Mouse (Mus musculus): ENCODE measurements around the gene Rab29. TPM values are rescaled to one million over a fixed set of nuclear protein-coding genes. Genes with fewer than 3 reads are reported as not detected.
A peak's percentile ranks its signal among the peaks of the same experiment; 100 is the strongest.

The Rab29 gene
- polyA plus RNA-seq, 1 experiment from 2014 or later = 8.8 TPM

DNA sequence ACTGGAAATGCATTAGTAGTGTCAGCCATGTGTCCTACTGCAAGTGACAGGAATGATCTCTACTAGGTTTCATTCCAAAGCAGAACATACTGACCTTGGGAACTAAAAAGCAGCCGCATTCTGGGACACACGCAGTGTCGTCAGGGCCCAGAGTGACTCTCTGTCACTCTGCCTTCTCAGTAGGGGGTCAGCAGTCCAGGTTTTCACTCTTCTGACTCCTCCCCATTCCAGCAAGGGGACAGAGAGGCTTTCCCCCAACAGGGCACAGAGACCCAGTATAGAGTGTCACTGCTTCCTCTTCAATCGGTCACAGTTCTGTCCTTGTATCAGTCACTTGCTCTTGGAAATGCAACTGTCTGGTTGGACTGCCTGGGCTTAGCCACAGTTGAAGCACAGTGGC is 24.8 kb upstream of the Rab29 start:
- peaks cover 70% of the 10 kb centered on the region for H3K36me3 ChIP-seq (ENCODE audit: control insufficient read depth, insufficient read depth, low read length)
- no peak overlapping the region for H3K4me2 ChIP-seq (ENCODE audit: low read length)
- H3K27me3 ChIP-seq (ENCODE audit: control insufficient read depth, insufficient read depth, low read length) = no peaks in the 10 kb centered on the region
- H3K4me3 ChIP-seq (replicated peaks; ENCODE audit: low read depth, low read length) = no peak overlapping the region
- no peaks in the 10 kb centered on the region for H3K4me1 ChIP-seq (ENCODE audit: control insufficient read depth, insufficient read depth, low read length)
- DNase-seq (no peak), ATAC-seq (ENCODE audit: low FRiP score, low TSS enrichment) (no peak)
- H3K27ac ChIP-seq (replicated peaks; ENCODE audit: low read depth, low read length) = no peak overlapping the region
- H3K9ac ChIP-seq (replicated peaks; ENCODE audit: low read length) = no peak overlapping the region
- no peaks in the 10 kb centered on the region for H3K9me3 ChIP-seq (ENCODE audit: control insufficient read depth, low read length)
- 75% methylated on average over 4 of the region's 4 CpGs for WGBS

DNA sequence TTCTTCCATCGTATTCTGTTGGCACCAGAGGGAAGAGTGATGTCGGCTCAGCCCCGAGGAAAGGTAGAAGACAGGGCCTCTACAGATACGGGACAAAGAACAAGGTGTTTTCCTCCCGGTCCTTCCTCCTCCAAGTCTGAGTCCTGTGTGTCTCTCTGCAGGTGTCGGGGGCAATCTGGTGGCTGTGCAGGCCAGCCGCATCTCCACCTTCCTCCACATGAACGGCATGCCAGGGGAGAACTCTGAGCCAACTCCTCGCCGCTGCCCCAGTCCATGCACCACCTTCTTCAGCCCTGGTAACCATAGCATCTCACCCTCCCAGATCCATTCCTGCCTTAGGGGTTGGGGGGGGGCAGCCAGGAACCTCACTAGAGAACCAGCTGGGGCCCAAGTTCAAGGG is 23.3 kb upstream of the Rab29 start:
- Histone ChIP-seq H3K4me1 (ENCODE audit: control insufficient read depth, insufficient read depth, low read length) (no peaks in the 10 kb centered on the region), H3K36me3 (ENCODE audit: control insufficient read depth, insufficient read depth, low read length) (peaks cover 74% of the 10 kb centered on the region), H3K4me2 (ENCODE audit: low read length) (no peak overlapping the region), H3K4me3 (replicated peaks; ENCODE audit: low read depth, low read length) (no peak overlapping the region), H3K9ac (replicated peaks; ENCODE audit: low read length) (no peak overlapping the region), H3K27me3 (ENCODE audit: control insufficient read depth, insufficient read depth, low read length) (no peaks in the 10 kb centered on the region), H3K9me3 (ENCODE audit: control insufficient read depth, low read length) (no peaks in the 10 kb centered on the region), H3K27ac (replicated peaks; ENCODE audit: low read depth, low read length) (no peak overlapping the region)
- WGBS = 96% methylated on average over 10 of the region's 10 CpGs
- ATAC-seq (ENCODE audit: low FRiP score, low TSS enrichment) = no peak
- no peak for DNase-seq

DNA sequence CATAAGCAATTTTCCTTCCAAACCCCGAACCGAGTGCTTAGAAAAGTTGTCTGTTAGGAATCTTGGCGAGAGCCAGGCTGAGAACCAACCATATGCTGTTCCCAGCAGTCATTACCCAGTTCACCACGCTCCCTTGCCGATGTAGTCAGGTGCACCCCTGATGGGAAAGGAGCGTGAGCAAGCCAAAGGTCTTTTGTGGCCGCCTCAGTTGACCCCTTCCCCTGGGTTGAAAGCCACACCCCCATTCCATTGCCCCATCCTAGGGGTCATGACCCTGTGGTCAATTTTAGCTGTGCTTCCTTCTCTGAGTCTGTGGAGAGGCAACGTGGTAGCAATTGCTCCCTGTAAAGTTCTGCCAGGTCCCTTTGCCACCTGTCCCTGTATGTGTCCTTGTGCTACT is 22.1 kb upstream of the Rab29 start:
- WGBS = 64% methylated on average over 8 of the region's 8 CpGs
- H3K27ac ChIP-seq (replicated peaks; ENCODE audit: low read depth, low read length) = no peak overlapping the region
- no peak for DNase-seq
- H3K9ac ChIP-seq (replicated peaks; ENCODE audit: low read length) = no peak overlapping the region
- no peak overlapping the region for H3K4me3 ChIP-seq (replicated peaks; ENCODE audit: low read depth, low read length)
- no peaks in the 10 kb centered on the region for H3K27me3 ChIP-seq (ENCODE audit: control insufficient read depth, insufficient read depth, low read length)
- H3K4me2 ChIP-seq (ENCODE audit: low read length) = no peak overlapping the region
- H3K36me3 ChIP-seq (ENCODE audit: control insufficient read depth, insufficient read depth, low read length) = peaks cover 67% of the 10 kb centered on the region
- H3K9me3 ChIP-seq (ENCODE audit: control insufficient read depth, low read length) = no peaks in the 10 kb centered on the region
- H3K4me1 ChIP-seq (ENCODE audit: control insufficient read depth, insufficient read depth, low read length) = no peaks in the 10 kb centered on the region
- ATAC-seq (ENCODE audit: low FRiP score, low TSS enrichment) = no peak

DNA sequence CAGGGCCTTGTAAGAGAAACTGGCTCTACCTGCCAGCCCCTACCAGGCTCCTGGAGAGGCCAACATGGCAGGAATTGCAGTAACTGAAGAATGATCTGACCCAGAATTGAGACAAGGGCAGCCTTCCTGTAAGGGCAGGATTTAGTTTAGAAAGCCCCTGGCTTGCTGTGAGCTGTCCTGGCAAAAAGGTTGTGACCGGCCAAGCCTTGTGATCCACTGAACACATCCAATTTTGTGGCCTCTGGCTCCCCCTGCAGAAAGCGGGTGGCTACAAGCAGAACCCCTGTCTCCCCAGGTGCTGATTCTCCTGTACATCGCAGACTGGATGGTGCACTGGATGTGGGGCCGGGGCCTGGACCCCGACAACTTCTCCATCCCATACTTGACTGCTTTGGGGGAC is 20.8 kb upstream of the Rab29 start:
- Histone ChIP-seq H3K9me3 (ENCODE audit: control insufficient read depth, low read length) (no peaks in the 10 kb centered on the region), H3K36me3 (ENCODE audit: control insufficient read depth, insufficient read depth, low read length) (peaks cover 58% of the 10 kb centered on the region), H3K27me3 (ENCODE audit: control insufficient read depth, insufficient read depth, low read length) (no peaks in the 10 kb centered on the region), H3K4me3 (replicated peaks; ENCODE audit: low read depth, low read length) (no peak overlapping the region), H3K27ac (replicated peaks; ENCODE audit: low read depth, low read length) (no peak overlapping the region), H3K9ac (replicated peaks; ENCODE audit: low read length) (no peak overlapping the region), H3K4me2 (ENCODE audit: low read length) (no peak overlapping the region), H3K4me1 (ENCODE audit: control insufficient read depth, insufficient read depth, low read length) (no peaks in the 10 kb centered on the region)
- no peak for ATAC-seq (ENCODE audit: low FRiP score, low TSS enrichment)
- peak; percentile 66 for DNase-seq
- WGBS = 74% methylated on average over 5 of the region's 5 CpGs

DNA sequence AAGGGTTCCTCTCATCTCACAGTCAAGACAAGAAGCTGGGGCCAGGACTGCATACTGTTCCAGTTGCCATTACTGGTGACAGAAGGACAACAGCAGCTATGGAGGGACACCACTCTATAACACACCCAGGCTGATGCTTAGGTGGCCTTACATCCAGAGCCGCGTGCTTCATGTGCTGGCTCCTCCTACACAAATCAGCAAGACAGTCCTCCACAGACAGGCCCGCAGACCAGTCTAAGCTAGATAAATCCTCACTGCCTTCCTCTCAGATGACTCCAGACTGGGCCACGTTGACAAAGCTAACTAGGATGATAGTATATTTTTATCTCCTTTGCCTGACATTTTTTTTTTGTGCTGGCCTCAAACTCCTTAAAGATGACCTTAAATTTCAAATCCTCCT is 5.2 kb upstream of the Rab29 start:
- WGBS = 80% methylated on average over 4 of the region's 4 CpGs
- H3K36me3 ChIP-seq (ENCODE audit: control insufficient read depth, insufficient read depth, low read length) = no peaks in the 10 kb centered on the region
- H3K9me3 ChIP-seq (ENCODE audit: control insufficient read depth, low read length) = no peaks in the 10 kb centered on the region
- DNase-seq = no peak
- H3K27ac ChIP-seq (replicated peaks; ENCODE audit: low read depth, low read length) = no peak overlapping the region
- no peaks in the 10 kb centered on the region for H3K27me3 ChIP-seq (ENCODE audit: control insufficient read depth, insufficient read depth, low read length)
- no peak overlapping the region for H3K4me3 ChIP-seq (replicated peaks; ENCODE audit: low read depth, low read length)
- ATAC-seq (ENCODE audit: low FRiP score, low TSS enrichment) = no peak
- no peaks in the 10 kb centered on the region for H3K4me1 ChIP-seq (ENCODE audit: control insufficient read depth, insufficient read depth, low read length)
- no peak overlapping the region for H3K4me2 ChIP-seq (ENCODE audit: low read length)
- H3K9ac ChIP-seq (replicated peaks; ENCODE audit: low read length) = no peak overlapping the region

DNA sequence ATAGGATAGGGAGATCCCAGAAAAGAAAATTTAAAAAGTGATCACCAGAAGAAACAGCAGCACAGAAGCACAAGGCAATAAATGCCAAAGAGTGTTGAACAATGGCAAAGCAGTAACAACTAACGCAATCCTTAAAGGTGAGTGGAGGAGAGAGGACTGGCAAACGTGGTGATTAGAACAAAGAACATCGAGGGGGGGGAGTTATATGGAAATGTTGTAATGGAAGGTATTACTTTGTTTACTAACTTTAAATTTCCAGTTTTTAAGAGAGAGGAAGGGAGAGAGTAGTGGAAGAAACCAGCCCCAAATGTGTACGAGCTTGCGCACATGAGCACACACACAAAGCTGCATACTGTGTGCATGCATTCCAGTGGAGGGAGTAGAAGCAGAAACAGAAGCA is 1.4 kb upstream of the Rab29 start:
- Histone ChIP-seq H3K4me3 (replicated peaks; ENCODE audit: low read depth, low read length) (no peak overlapping the region), H3K9ac (replicated peaks; ENCODE audit: low read length) (no peak overlapping the region), H3K4me2 (ENCODE audit: low read length) (no peak overlapping the region), H3K27me3 (ENCODE audit: control insufficient read depth, insufficient read depth, low read length) (no peaks in the 10 kb centered on the region), H3K4me1 (ENCODE audit: control insufficient read depth, insufficient read depth, low read length) (no peaks in the 10 kb centered on the region), H3K36me3 (ENCODE audit: control insufficient read depth, insufficient read depth, low read length) (no peaks in the 10 kb centered on the region), H3K27ac (replicated peaks; ENCODE audit: low read depth, low read length) (no peak overlapping the region), H3K9me3 (ENCODE audit: control insufficient read depth, low read length) (no peaks in the 10 kb centered on the region)
- WGBS = 81% methylated on average over 5 of the region's 5 CpGs
- ATAC-seq (ENCODE audit: low FRiP score, low TSS enrichment) = no peak
- no peak for DNase-seq

DNA sequence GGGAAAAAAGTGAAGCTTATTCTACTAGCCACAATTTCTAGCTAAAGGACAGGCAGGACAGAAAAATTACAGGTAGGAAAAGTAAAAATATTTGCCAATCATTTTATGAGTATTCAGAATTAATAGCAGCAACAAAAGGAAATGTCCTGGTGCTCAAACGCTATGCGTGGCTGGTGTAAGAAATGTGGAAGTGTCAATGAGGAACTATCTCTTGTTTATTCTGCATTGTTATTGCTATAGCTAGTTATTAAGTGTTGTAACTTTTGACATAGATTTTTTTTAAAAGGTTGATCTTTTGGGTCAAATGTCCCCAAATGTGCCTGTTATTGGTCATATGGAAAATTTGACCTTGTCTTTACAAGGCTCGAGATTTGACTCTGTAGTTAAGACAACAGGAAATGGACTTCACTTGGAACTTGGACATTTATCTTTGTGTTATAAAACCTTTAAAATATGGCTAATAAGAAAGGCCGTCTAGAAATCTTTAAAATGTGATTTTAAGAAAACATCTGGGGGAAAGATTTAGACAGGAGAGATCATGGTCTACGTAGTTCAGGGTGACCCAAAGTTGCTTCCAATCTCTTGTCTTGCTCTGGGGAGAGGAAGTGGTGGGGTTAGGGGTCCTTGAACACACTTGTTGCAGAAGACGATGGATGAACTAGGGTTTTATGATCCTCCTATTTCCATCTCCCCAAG is 572 bp upstream of the Rab29 start:
- Histone ChIP-seq H3K27me3 (ENCODE audit: control insufficient read depth, insufficient read depth, low read length) (no peaks in the 10 kb centered on the region), H3K4me2 (ENCODE audit: low read length) (no peak overlapping the region), H3K36me3 (ENCODE audit: control insufficient read depth, insufficient read depth, low read length) (no peaks in the 10 kb centered on the region), H3K4me3 (replicated peaks; ENCODE audit: low read depth, low read length) (no peak overlapping the region), H3K9me3 (ENCODE audit: control insufficient read depth, low read length) (no peaks in the 10 kb centered on the region), H3K27ac (replicated peaks; ENCODE audit: low read depth, low read length) (no peak overlapping the region), H3K9ac (replicated peaks; ENCODE audit: low read length) (no peak overlapping the region), H3K4me1 (ENCODE audit: control insufficient read depth, insufficient read depth, low read length) (no peaks in the 10 kb centered on the region)
- no peak; the same call in 1 of the 2 replicates for ATAC-seq (ENCODE audit: low FRiP score, low TSS enrichment)
- DNase-seq = no peak
- WGBS = 86% methylated on average over 6 of the region's 6 CpGs

DNA sequence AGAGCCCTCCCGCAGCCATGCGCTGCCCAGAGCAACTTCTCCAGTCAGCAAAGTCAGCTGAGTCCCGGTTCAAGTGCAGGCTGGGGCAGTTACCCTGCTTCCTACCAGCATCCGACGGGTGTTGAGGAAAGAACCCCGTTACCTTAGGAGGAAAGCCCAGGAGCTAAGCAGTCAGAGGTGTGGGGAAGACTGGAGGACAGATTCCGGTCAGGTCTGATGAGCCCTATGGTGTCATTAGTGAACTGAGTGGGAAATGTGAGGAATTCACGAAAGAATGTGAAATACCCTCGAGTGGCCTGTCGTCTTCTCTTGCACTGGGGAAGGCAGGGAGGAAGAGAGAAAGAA is 894 bp downstream of the Rab29 start:
- Histone ChIP-seq H3K4me1 (ENCODE audit: control insufficient read depth, insufficient read depth, low read length) (no peaks in the 10 kb centered on the region), H3K27me3 (ENCODE audit: control insufficient read depth, insufficient read depth, low read length) (no peaks in the 10 kb centered on the region), H3K9me3 (ENCODE audit: control insufficient read depth, low read length) (no peaks in the 10 kb centered on the region), H3K4me2 (ENCODE audit: low read length) (peak overlapping the region; percentile 84), H3K27ac (replicated peaks; ENCODE audit: low read depth, low read length) (no peak overlapping the region), H3K36me3 (ENCODE audit: control insufficient read depth, insufficient read depth, low read length) (no peaks in the 10 kb centered on the region), H3K4me3 (replicated peaks; ENCODE audit: low read depth, low read length) (peak overlapping the region; percentile 49), H3K9ac (replicated peaks; ENCODE audit: low read length) (no peak overlapping the region)
- DNase-seq (no peak), ATAC-seq (ENCODE audit: low FRiP score, low TSS enrichment) (no peak)
- 30% methylated on average over 10 of the region's 10 CpGs for WGBS

DNA sequence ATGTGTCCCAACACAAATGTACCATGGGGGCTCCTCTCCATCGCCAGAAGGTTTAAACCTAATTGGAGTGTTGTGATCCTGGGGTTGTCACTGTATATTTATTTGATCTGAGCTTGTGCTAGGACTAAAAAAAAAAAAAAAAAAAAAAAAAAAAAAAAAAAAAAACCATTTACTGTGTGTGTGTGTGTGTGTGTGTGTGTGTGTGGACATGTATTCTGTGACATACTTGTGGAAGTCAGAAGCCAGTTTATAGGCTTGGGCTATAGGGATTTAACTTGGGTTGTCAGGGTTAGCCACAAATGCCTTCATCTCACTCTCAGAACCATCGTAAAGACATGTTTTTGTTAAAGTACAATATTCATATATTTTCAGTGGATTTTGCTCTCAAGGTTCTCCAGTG is 2.5 kb downstream of the Rab29 start:
- no peak overlapping the region for H3K27ac ChIP-seq (replicated peaks; ENCODE audit: low read depth, low read length)
- ATAC-seq (ENCODE audit: low FRiP score, low TSS enrichment) (no peak), DNase-seq (no peak)
- no peaks in the 10 kb centered on the region for H3K4me1 ChIP-seq (ENCODE audit: control insufficient read depth, insufficient read depth, low read length)
- H3K9me3 ChIP-seq (ENCODE audit: control insufficient read depth, low read length) = no peaks in the 10 kb centered on the region
- H3K9ac ChIP-seq (replicated peaks; ENCODE audit: low read length) = no peak overlapping the region
- H3K27me3 ChIP-seq (ENCODE audit: control insufficient read depth, insufficient read depth, low read length) = no peaks in the 10 kb centered on the region
- 95% methylated on average over 2 of the region's 2 CpGs for WGBS
- no peak overlapping the region for H3K4me2 ChIP-seq (ENCODE audit: low read length)
- H3K4me3 ChIP-seq (replicated peaks; ENCODE audit: low read depth, low read length) = no peak overlapping the region
- no peaks in the 10 kb centered on the region for H3K36me3 ChIP-seq (ENCODE audit: control insufficient read depth, insufficient read depth, low read length)

Measured in midbrain, embryonic 14.5 days (tissue).